Mouse (Mus musculus): ENCODE measurements around the gene Pgbd1. TPM values are rescaled to one million over a fixed set of nuclear protein-coding genes. Genes with fewer than 3 reads are reported as not detected.

The Pgbd1 gene
- polyA plus RNA-seq (2014; fragmentation: Illumina TruSeq; extraction: RNeasy Lipid Tissue Mini Kit (QIAGEN cat#74804)) = 4.1 TPM

DNA sequence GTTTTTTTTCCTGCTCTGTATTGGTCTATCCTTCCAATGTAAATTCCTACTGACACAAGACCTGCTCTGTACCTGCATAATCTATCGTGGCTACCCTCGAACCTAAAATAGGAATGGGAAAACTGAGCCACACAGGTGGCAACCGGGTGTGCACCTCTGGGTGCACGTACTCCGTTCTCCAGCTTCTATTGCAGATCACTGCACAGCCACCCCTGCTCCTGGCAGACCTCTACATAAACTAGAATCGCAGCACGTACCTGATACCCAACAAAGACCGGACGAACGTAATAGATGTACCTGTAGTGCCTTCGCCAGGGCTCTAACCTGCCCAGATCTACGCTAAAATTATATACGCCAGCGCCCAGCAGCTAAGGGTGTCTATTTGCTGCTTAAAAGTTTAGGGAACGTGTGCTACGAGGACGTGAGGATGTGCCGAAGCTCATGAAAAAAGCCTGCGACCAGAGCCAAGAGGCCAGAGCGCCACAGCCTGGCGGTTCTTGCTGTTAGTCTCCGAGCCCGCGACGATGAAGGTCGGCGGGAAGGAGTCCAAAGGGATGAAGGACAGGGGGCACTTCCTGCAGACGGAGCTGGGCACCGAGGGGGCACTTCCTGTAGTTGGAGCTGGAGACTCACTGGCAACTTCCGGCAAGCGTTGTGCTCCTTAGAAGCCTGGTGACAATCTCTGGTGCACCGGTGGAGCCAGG is at the start of gene Pgbd1:
Pgbd1 (minus strand) TSS at position 556 of the 704 bp plus-strand sequence.

DNA sequence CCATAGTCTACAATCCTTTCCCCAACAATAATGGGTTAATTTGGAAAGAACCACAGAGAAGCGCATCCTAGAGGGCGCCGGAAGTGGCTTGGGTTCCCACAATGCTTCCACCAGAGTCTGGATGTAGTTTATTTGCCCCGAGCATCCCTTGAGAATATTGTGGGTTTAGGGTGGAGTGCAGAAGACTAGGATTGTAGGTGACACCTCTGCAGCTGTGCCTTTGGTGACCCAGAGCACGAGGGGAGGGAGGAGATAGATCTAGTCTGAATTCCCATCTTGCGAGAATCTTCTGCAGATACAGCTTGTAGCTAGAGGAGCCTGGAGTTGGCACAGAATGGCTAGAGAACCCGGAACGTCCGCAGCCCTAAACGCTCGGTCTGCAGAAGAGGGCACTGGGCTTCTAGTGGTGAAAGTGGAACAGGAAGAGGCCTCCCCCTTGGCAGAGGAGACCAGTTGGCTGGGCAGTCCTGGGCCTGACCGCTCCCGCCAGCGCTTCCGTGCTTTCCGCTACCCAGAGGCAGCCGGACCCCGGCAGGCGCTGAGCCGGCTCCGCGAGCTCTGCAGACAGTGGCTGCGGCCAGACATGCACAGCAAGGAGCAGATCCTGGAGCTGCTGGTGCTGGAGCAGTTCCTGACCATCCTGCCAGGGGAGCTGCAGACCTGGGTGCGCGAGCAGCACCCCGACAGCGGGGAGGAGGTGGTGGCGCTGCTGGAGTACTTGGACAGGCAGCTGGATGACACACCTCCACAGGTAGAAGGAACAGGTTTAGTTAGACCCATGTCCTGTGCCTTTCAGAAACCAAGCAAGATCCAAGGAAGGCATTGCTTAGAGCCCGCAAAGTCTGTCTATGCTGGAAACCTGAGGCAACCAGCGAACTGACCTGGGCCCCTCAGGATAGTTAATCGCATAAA is 38.2 kb upstream of the Pgbd1 start, which contains the start of the genes Zkscan4 and Gm10065:
Zkscan4 (plus strand) TSS at position 149 of the 912 bp plus-strand sequence.
Gm10065 (minus strand) TSS at position 683 of the 912 bp plus-strand sequence.

DNA sequence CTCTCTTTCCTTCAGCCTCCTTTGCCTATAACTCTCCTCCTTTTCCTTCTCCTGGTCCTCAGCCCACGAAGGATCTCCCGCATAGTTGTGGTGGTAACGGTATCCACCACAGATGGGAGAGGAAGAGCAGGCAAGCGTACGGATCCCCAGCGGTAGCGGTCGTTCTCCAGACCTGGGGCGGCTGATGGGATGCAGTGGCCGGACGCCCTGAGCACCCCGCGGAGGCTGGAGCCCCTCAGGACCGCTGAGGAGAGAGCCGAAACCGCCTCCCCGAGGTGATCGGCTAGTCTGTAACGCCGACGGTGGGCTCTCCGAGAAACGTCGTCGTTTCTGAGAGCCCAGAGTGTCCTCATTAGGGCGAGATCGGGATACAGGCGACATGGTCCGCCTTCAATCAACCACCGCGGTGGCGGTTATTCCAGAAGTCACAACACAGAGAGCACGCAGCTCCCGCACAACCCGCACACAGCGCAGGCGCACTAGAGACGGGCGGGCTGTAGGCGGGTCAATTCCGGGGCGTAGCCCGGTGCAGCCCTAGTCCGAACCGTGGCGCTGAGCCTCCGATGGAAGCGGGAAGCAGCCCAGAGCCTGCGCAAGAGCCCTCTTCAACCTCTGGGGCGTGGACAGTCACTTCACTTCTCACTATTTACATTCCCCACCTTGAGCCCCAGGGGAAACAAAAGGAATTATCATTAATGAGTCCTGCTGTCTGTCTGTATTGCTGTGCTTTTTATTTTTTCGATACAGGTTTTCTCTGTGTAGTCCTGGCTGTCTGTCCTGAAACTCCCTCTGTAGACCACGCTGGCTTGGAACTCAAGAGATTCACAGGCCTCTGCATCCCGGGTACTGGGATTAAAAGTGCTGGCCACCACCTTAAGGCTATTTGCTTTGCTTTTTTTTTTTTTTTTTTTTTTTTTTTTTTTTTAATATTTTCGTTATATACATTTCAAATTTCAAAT is 27.5 kb upstream of the Pgbd1 start, which contains the start of gene Nkapl:
Nkapl (minus strand) TSS at position 449 of the 959 bp plus-strand sequence.

DNA sequence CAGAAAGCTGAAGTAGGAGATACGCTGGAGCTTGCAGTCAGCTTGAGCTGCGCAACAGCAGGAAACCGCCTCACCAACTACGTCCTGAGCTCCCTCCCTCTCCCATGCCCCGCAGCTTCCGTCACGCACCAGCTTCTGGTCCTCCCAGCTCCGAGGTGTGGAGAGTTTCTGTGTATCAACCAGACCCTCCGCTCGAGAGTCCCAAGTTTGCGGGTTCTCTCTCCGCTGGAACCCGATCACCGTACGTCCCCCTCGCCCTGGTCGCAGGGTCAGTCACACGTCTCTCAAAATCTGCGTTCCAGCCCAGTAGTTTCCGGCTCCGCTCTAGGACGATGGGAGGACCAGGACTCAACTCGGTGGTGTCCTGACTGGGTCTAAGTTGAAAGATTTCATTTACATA is 12.6 kb upstream of the Pgbd1 start, which contains the start of gene Zscan26:
Zscan26 (minus strand) TSS at position 282 of the 400 bp plus-strand sequence.

DNA sequence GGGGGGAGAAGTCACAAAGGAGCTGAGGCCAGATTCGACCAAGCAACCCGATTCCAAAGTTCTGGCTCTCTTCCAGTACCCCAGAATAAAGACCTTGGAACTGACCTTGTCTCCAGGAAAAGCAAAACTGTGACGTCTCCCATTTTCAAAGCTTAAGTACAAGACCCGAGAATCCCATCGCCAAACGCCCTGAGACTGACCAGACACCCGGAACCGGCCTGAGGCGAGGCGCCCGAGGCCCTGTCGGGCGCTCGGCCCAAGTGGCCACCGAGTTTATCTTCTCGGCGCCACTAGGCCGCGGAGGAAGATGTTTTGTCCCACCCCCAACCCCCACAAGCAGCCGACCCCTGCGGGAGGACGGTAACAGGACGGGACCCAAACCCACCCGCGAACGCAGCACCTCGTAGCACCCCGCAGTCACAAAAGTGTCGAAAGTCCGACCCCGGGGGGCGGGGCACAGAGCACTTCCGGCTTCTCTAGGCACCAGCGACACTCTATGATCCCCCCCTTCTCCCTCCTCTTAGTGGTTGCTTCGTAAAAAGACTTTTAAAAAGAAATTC is 38.5 kb downstream of the Pgbd1 start, which contains the start of gene Zkscan3:
Zkscan3 (minus strand) TSS at position 469 of the 560 bp plus-strand sequence.

Other genes starting within 250 kb of the Pgbd1 start
- gene Gpx5, start 148.3 kb downstream of the Pgbd1 start, polyA plus RNA-seq (2014; fragmentation: Illumina TruSeq; extraction: RNeasy Lipid Tissue Mini Kit (QIAGEN cat#74804)) = 1.5 TPM
- 0.46 TPM for gene Gpx6, start 128.9 kb downstream of the Pgbd1 start, polyA plus RNA-seq (2014; fragmentation: Illumina TruSeq; extraction: RNeasy Lipid Tissue Mini Kit (QIAGEN cat#74804))
- not detected for gene Olfr1367, start 94.1 kb downstream of the Pgbd1 start, polyA plus RNA-seq (2014; fragmentation: Illumina TruSeq; extraction: RNeasy Lipid Tissue Mini Kit (QIAGEN cat#74804))
- gene Zscan12, start 78.2 kb downstream of the Pgbd1 start, polyA plus RNA-seq (2014; fragmentation: Illumina TruSeq; extraction: RNeasy Lipid Tissue Mini Kit (QIAGEN cat#74804)) = 24.7 TPM
- gene Zkscan3, start 38.3 kb downstream of the Pgbd1 start, polyA plus RNA-seq (2014; fragmentation: Illumina TruSeq; extraction: RNeasy Lipid Tissue Mini Kit (QIAGEN cat#74804)) = 56.8 TPM
- 76.0 TPM for gene Zscan26, start 12.7 kb upstream of the Pgbd1 start, polyA plus RNA-seq (2014; fragmentation: Illumina TruSeq; extraction: RNeasy Lipid Tissue Mini Kit (QIAGEN cat#74804))
- gene Nkapl, start 27.5 kb upstream of the Pgbd1 start, polyA plus RNA-seq (2014; fragmentation: Illumina TruSeq; extraction: RNeasy Lipid Tissue Mini Kit (QIAGEN cat#74804)) = 3.9 TPM
- gene Zkscan4, start 37.8 kb upstream of the Pgbd1 start, polyA plus RNA-seq (2014; fragmentation: Illumina TruSeq; extraction: RNeasy Lipid Tissue Mini Kit (QIAGEN cat#74804)) = 3.7 TPM
- gene Gm10065, start 38.4 kb upstream of the Pgbd1 start, polyA plus RNA-seq (2014; fragmentation: Illumina TruSeq; extraction: RNeasy Lipid Tissue Mini Kit (QIAGEN cat#74804)) = not detected
- 4.8 TPM for gene AK157302, start 54.2 kb upstream of the Pgbd1 start, polyA plus RNA-seq (2014; fragmentation: Illumina TruSeq; extraction: RNeasy Lipid Tissue Mini Kit (QIAGEN cat#74804))
- not detected for gene Gm11273, start 60.4 kb upstream of the Pgbd1 start, polyA plus RNA-seq (2014; fragmentation: Illumina TruSeq; extraction: RNeasy Lipid Tissue Mini Kit (QIAGEN cat#74804))
- 69.8 TPM for gene Zkscan8, start 90.1 kb upstream of the Pgbd1 start, polyA plus RNA-seq (2014; fragmentation: Illumina TruSeq; extraction: RNeasy Lipid Tissue Mini Kit (QIAGEN cat#74804))
- not detected for gene Olfr1366, start 101.8 kb upstream of the Pgbd1 start, polyA plus RNA-seq (2014; fragmentation: Illumina TruSeq; extraction: RNeasy Lipid Tissue Mini Kit (QIAGEN cat#74804))
- not detected for gene Olfr1535, start 118.8 kb upstream of the Pgbd1 start, polyA plus RNA-seq (2014; fragmentation: Illumina TruSeq; extraction: RNeasy Lipid Tissue Mini Kit (QIAGEN cat#74804))
- gene Olfr1364, start 140.7 kb upstream of the Pgbd1 start, polyA plus RNA-seq (2014; fragmentation: Illumina TruSeq; extraction: RNeasy Lipid Tissue Mini Kit (QIAGEN cat#74804)) = not detected
- not detected for gene Olfr1362, start 173.0 kb upstream of the Pgbd1 start, polyA plus RNA-seq (2014; fragmentation: Illumina TruSeq; extraction: RNeasy Lipid Tissue Mini Kit (QIAGEN cat#74804))
- gene Olfr11, start 201.5 kb upstream of the Pgbd1 start, polyA plus RNA-seq (2014; fragmentation: Illumina TruSeq; extraction: RNeasy Lipid Tissue Mini Kit (QIAGEN cat#74804)) = not detected
- not detected for gene Olfr1361, start 222.3 kb upstream of the Pgbd1 start, polyA plus RNA-seq (2014; fragmentation: Illumina TruSeq; extraction: RNeasy Lipid Tissue Mini Kit (QIAGEN cat#74804))
- gene Olfr1360, start 236.3 kb upstream of the Pgbd1 start, polyA plus RNA-seq (2014; fragmentation: Illumina TruSeq; extraction: RNeasy Lipid Tissue Mini Kit (QIAGEN cat#74804)) = not detected